Mouse (Mus musculus) bone marrow macrophage, adult 2 months (primary cell): ENCODE results near the gene Hpd. TPM values are rescaled to one million over a fixed set of nuclear protein-coding genes. Genes with fewer than 3 reads are reported as not detected.
"Not testable (repeated sequence)": the region's sequence is repeated elsewhere in the genome, so short reads cannot be mapped to it uniquely, and the experiment has no call there.

Experiments
- H3K27ac ChIP-seq: 2 replicates; pipeline ENCODE4 v1.5.1; 2012; ENCODE audit warnings: low read depth, low read length; ENCODE audit not compliant: insufficient read depth
- H3K4me1 ChIP-seq: 2 replicates; pipeline ENCODE4 v1.6.1; 2012; ENCODE audit warnings: low read length; ENCODE audit not compliant: control insufficient read depth, insufficient read depth
- H3K4me3 ChIP-seq: 2 replicates; pipeline ENCODE4 v1.5.1; 2012; ENCODE audit warnings: mild to moderate bottlenecking, low read length, moderate library complexity; ENCODE audit not compliant: insufficient read depth
- CTCF ChIP-seq: IDR thresholded peaks from 2 replicates; pipeline ENCODE4 v1.5.1; 2012; ENCODE audit warnings: low read depth, mild to moderate bottlenecking, low read length, moderate library complexity
- POLR2A ChIP-seq: IDR thresholded peaks from 2 replicates; pipeline ENCODE4 v1.6.1; 2012; ENCODE audit warnings: mild to moderate bottlenecking, low read depth, low read length, borderline replicate concordance
- polyA plus RNA-seq: library from polyadenylated mRNA; stranded (reverse); fragments of >200 nt; gene quantifications from 2 replicates; pipeline ENCODE4 v1.2.4, GENCODE M21; 2012; ENCODE audit not compliant: missing spikeins, insufficient read depth, insufficient read length

Gene Hpd
- polyA plus RNA-seq, result not detected in 2 replicates

DNA sequence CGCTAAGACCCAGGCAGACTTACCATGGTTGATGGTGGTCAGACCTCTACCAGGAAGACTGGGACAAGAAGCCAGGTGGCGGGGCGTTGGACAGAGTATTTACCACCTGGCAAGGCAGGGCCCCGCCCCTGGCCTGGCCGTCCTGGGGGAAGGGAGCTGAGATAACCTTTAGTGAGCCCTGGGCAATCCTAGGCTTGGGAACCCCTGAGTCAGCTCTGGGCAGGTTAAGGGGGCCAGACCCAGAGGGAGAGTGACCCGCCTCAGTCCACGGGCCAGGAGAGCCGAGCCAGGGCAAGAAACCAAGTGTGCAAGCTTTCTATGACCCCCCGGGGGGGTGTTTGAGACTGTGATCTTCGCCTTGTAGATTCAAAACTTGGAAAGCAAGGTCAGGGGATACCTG lies at the start of gene Hpd:
TSS of gene Hpd (minus strand) at position 77 of the 400 bp plus-strand sequence.
- H3K4me3 ChIP-seq, result no peak within 1 kb of the TSS
- TF ChIP-seq POLR2A (no peak), CTCF (no peak)
- H3K4me1 ChIP-seq, result no peaks in the 10 kb centered on the region
- H3K27ac ChIP-seq, result no peak within 1 kb of the TSS

DNA sequence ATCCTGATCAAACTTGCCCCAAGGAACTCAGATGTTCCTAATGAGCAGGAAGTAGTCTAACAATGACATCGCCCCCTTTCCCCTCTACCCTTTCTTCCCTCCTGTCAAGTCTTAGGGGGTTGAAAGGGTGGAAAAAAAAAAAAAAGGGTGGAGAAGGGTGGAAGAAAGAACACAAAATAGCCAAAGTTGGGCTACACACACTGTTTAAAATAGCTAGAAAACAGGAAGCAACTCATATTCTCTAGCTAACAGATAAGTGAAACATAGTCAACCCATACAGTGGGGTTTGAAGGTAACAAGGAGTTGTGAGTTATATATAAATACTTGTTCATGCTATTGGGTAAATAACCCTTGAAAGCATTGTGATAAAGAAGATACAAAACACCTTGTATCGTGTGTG lies 49.7 kb upstream of the Hpd start:
- TF ChIP-seq CTCF (no peak), POLR2A (no peak)
- Histone ChIP-seq H3K27ac (no peak overlapping the region), H3K4me1 (peaks cover 10% of the 10 kb centered on the region; the same call in 1 of the 2 replicates), H3K4me3 (no peak overlapping the region)

GRCm38 (mm10) chr5:123229296-123229695 lies 46.8 kb upstream of the Hpd start:
- Histone ChIP-seq H3K4me3 (peak overlapping the region; percentile 27), H3K4me1 (peaks cover 10% of the 10 kb centered on the region; the same call in 1 of the 2 replicates), H3K27ac (no peak overlapping the region)
- TF ChIP-seq POLR2A (no peak), CTCF (no peak)

- Histone ChIP-seq H3K4me1 (peaks cover 10% of the 10 kb centered on the region; the same call in 1 of the 2 replicates), H3K27ac (no peak overlapping the region), H3K4me3 (peak overlapping the region; percentile 94)
- TF ChIP-seq POLR2A (no peak), CTCF (no peak)
Measured at GRCm38 (mm10) chr5:123228524-123228922, 46.0 kb upstream of the Hpd start.

- TF ChIP-seq CTCF, result no peak
- no peak for TF ChIP-seq POLR2A
- no peak overlapping the region for H3K27ac ChIP-seq
- peaks cover 13% of the 10 kb centered on the region for H3K4me1 ChIP-seq
- H3K4me3 ChIP-seq, result peak overlapping the region; percentile 94
Measured at GRCm38 (mm10) chr5:123227762-123228523, 45.4 kb upstream of the Hpd start.

- TF ChIP-seq CTCF, result no peak
- TF ChIP-seq POLR2A, result no peak
- no peak overlapping the region for H3K27ac ChIP-seq
- H3K4me1 ChIP-seq, result peaks cover 13% of the 10 kb centered on the region
- H3K4me3 ChIP-seq, result no peak overlapping the region
Measured at GRCm38 (mm10) chr5:123226851-123227250, 44.3 kb upstream of the Hpd start.

GRCm38 (mm10) chr5:123223861-123224260 lies 41.3 kb upstream of the Hpd start:
- H3K4me1 ChIP-seq, H3K4me3 ChIP-seq, H3K27ac ChIP-seq: not testable (repeated sequence)

DNA sequence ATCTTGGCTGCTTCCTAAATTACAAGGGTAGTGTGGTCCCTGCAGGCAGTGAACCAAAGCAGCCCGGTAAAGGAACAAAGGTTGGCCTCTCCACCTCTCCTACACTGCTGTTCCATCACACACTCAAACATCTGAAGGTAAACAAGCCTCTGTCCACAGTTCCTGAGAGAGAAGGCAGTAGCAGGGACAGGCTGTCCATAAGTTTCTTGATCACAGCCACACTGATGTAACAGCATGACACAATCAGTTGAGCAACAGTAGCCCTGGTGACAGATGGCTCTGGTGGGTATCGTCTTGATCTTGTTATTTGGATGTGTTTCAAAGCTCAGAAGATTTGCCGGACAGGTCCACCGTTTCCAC lies 40.5 kb upstream of the Hpd start:
- no peak overlapping the region for H3K4me3 ChIP-seq
- TF ChIP-seq CTCF (no peak), POLR2A (no peak)
- H3K27ac ChIP-seq, result no peak overlapping the region
- H3K4me1 ChIP-seq, result peaks cover 6% of the 10 kb centered on the region

- not testable (repeated sequence) for H3K27ac ChIP-seq, H3K4me1 ChIP-seq, H3K4me3 ChIP-seq
Measured at GRCm38 (mm10) chr5:123222346-123223050, 40.0 kb upstream of the Hpd start.

- H3K4me3 ChIP-seq, H3K4me1 ChIP-seq, H3K27ac ChIP-seq: not testable (repeated sequence)
Measured at GRCm38 (mm10) chr5:123203591-123203990, 21.1 kb upstream of the Hpd start.

DNA sequence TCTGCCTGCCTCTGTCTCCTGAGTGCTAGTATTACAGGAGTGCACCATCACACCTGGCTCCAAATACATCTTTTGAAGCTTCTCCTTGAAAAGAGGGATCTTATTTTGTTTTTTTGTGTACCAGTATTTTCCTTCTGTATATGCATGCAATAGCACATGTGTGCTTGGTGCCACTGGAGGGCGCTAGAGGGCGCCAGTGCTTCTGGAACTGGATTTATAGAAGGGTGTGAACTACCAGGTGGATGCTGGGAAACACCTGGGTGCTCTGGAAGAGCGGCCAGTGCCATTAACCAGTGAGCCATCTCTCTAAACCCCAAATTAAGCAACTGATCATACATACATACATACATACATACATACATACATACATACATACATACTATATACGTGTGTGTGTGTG lies 20.2 kb upstream of the Hpd start:
- H3K4me3 ChIP-seq, H3K4me1 ChIP-seq, H3K27ac ChIP-seq: not testable (repeated sequence)
